Mouse (Mus musculus) Patski (cell line): Measurements from ENCODE around the gene Evpl. TPM values are rescaled to one million over a fixed set of nuclear protein-coding genes. Genes with fewer than 3 reads are reported as not detected.

Experiments used
- ATAC-seq: fragments of 100-300 bp; one replicate; pipeline ENCODE4 v1.8.0; 2021
- CTCF ChIA-PET: fragments of 350-600 bp; sonication (Branson Sonifier 250); formaldehyde crosslinking; loops from one replicate; lab custom pipeline; 2022; ENCODE audit warnings: inconsistent platforms; lab: Charles Lee
- POLR2A ChIA-PET: fragments of 350-600 bp; sonication (Branson Sonifier 250); formaldehyde crosslinking; loops from one replicate; lab custom pipeline; 2022; ENCODE audit warnings: antibody characterized with exemption, inconsistent platforms; lab: Charles Lee
- DNase-seq: peaks from one replicate; pipeline ENCODE4 v3.0.0-alpha.2; 2011; ENCODE audit warnings: low read depth, low spot score
- H3K27me3 ChIP-seq: fragments of 371-371 bp; one replicate; pipeline ENCODE4 v1.5.1; 2021
- CTCF ChIP-seq: fragments of 100-300 bp; IDR thresholded peaks from one replicate; pipeline ENCODE4 v1.5.1; 2021
- in situ Hi-C: fragments of 300-500 bp; cut with MboI; formaldehyde crosslinking; loops from 3 replicates; pipeline ENCODE4 v1.11.1; 2018; ENCODE audit warnings: low pct_unique_long_range_greater_than_20kb, mixed read lengths
- polyA plus RNA-seq: library from polyadenylated mRNA; unstranded; gene quantifications from one replicate; pipeline ENCODE4 v1.2.3, GENCODE M21; 2021

Evpl gene
- polyA plus RNA-seq, 1 experiment from 2014 or later: 0.05 TPM

DNA sequence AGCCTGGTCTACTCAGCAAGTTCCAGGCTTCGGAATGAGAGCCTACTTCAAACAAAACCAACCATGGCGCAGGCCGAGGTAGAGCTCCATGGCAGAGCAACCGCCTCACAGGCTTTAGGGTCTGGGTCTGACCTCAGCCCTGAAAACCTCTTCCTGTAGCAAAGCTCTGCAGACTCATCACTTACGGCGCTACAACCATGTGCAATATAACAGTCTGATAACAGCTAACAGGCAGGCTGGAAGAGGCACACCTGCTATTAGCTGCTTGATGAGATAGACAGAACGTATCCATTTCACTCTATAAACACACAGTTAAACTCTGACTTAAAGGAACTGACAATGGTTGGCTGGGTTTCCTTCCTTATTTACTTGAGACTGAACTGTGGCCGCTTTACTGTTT is 21.6 kb upstream of the Evpl start:
- TF ChIP-seq CTCF: no peak
- H3K27me3 ChIP-seq: no peaks in the 10 kb centered on the region
- ChIA-PET POLR2A (interaction anchor here (1.1 to 1.4 kb wide), 2 partner anchors 10 to 32 kb away, joined by 3 to 4 read pairs; no protein-coding TSS in a partner anchor), CTCF (interaction anchor here (1.3 kb wide), 1 partner anchor 8 kb away, joined by 3 read pairs; no protein-coding TSS in a partner anchor)
- in situ Hi-C loops: no loop called here
- no peak for DNase-seq
- no peak for ATAC-seq

DNA sequence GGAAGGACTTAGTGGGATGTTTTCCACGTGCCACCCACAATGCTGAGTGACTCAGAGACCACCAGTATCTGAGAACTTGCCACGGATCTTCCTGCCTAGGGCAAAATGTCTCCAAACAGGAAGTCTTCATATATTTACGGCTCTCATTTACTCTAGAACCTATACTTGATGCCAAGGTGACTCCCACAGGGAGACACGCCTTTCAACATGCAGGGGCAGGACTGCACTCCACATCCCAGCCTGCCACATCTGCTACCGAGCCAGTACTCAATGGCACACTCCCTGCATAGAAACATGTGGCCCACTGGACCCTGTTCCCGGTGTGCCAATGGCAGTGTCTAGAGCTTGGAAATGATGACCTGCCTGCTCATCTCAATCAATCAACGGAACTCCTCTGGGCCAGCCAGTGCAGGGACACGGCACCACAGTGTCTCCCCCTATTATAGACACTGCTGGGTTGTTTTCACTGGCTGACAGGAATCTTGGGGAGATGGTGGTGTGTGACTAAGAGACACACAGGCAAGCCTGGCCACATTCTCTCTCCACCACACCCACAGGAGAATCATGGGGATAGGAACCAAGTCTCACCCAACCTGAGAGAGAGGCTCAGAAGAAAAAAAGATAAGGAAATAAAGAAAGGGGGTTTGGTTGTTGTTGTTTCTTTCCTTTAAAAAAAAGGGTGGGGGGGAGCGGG is 18.3 kb upstream of the Evpl start:
- no peak for TF ChIP-seq CTCF
- CTCF ChIA-PET: interaction anchor here (1.7 to 2.8 kb wide), 2 partner anchors 12 to 30 kb away, joined by 6 to 8 read pairs; no protein-coding TSS in a partner anchor
- in situ Hi-C loops: no loop called here
- H3K27me3 ChIP-seq: no peaks in the 10 kb centered on the region
- DNase-seq (no peak), ATAC-seq (no peak)
- POLR2A ChIA-PET: no interaction called here

DNA sequence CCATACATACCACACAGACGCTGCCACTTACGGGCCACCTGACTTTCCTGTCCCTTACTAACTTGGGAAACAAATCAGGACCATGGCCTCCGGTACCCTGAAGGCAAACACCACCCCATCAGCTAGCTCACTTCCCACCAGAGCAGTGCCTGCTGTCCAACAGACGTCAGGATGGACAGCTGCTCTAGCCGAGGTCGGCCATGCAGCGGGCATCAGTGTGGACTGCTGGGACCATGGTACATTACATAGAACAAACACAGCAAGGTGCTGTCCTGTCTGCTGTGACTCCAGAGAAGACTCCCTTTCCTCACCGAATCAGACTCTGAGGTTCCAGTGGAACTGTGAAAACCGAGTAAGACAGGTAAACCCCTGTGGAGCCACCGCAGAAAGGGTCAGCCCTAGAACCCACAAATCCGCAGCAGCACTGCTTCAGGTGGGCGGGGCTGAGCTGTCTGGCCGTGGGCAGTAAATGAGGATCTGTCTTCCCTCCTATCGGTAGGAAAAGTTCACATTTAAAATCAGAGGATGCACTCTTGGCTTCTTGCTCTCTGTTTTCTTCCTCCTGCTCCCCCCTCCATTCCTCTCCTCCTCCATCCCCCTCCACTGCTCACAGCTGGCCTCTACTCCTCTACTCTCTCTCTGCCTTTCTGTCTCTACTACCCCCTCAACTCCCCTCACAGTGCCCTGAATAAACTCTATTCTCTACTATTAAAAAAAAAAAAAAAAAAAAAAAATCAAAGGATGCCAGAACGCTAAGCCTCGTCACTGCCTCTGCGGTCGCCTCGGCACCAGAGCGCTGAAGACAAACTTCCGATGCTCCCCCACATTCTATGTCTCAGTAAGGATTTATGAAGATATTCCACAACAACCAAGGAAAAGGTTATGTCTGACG is 17.5 kb upstream of the Evpl start:
- ATAC-seq (no peak), DNase-seq (no peak)
- no peaks in the 10 kb centered on the region for H3K27me3 ChIP-seq
- ChIA-PET CTCF (no interaction called here), POLR2A (no interaction called here)
- no peak for TF ChIP-seq CTCF
- in situ Hi-C loops: no loop called here

GRCm38 (mm10) chr11:116254627-116255026 is 16.8 kb upstream of the Evpl start:
- TF ChIP-seq CTCF: no peak
- H3K27me3 ChIP-seq: no peaks in the 10 kb centered on the region
- ChIA-PET CTCF (no interaction called here), POLR2A (interaction anchor here (0.6 kb wide), 1 partner anchor 323 kb away, joined by 5 read pairs; no protein-coding TSS in a partner anchor)
- DNase-seq (no peak), ATAC-seq (peak; percentile 28)
- in situ Hi-C loops: no loop called here

- DNase-seq (no peak), ATAC-seq (no peak)
- POLR2A ChIA-PET: no interaction called here
- no peak for TF ChIP-seq CTCF
- in situ Hi-C loops: no loop called here
- no peaks in the 10 kb centered on the region for H3K27me3 ChIP-seq
- CTCF ChIA-PET: no interaction called here
Measured at GRCm38 (mm10) chr11:116253076-116253600, 15.3 kb upstream of the Evpl start.

- no peak for TF ChIP-seq CTCF
- in situ Hi-C loops: no loop called here
- POLR2A ChIA-PET: no interaction called here
- CTCF ChIA-PET: interaction anchor here (0.9 to 1.1 kb wide), 5 partner anchors 8 to 43 kb away, joined by 3 to 4 read pairs (median 3); no protein-coding TSS in a partner anchor
- H3K27me3 ChIP-seq: no peaks in the 10 kb centered on the region
- ATAC-seq (no peak), DNase-seq (no peak)
Measured at GRCm38 (mm10) chr11:116250898-116251297, 13.0 kb upstream of the Evpl start.

GRCm38 (mm10) chr11:116247502-116248222 is 9.8 kb upstream of the Evpl start:
- in situ Hi-C loops: no loop called here
- no peaks in the 10 kb centered on the region for H3K27me3 ChIP-seq
- POLR2A ChIA-PET: no interaction called here
- ATAC-seq (no peak), DNase-seq (no peak)
- no peak for TF ChIP-seq CTCF
- CTCF ChIA-PET: interaction anchor here (1.4 to 3.2 kb wide), 2 partner anchors 22 to 47 kb away, joined by 4 to 9 read pairs; no protein-coding TSS in a partner anchor

DNA sequence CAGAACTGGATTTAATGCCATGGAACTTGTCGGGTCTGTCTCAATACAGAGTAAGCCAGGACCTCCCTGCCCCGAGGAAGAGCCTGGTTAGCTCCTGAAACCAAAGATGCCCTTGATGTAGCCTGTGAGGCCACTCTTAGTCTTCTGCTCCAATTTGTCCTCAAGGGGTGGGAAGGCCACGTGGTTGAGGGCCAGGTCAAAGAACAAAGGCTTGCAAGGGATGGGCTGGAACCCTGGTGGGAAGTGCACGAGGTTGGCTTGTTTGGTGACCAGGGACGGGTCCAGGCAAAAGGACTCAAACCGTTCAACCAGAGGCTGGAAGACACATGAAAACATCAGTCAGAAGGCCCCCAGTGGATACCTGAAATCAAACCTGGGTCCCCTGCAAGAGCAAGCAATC is 7.7 kb upstream of the Evpl start:
- POLR2A ChIA-PET: no interaction called here
- H3K27me3 ChIP-seq: no peaks in the 10 kb centered on the region
- CTCF ChIA-PET: no interaction called here
- DNase-seq (no peak), ATAC-seq (no peak)
- in situ Hi-C loops: no loop called here
- TF ChIP-seq CTCF: no peak

DNA sequence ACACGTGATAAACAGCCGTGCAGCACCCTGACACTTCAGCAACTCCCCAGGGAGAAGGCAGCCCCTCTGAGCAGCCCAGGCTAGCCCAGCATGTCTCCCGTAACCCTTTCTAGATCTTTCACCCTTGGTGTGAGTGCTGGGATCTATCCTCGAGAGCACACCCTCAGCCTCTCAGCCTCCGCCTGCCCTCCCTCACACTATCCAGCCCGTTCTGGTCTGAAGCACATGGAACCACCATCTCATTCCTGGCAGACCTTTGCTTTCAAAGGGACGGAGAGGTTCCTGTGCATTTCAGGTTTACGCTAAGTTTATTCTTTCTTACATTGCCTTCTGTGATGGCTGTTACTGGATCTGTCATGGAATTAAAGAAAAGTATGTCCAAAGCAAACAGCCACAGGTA is 6.7 kb upstream of the Evpl start:
- DNase-seq (no peak), ATAC-seq (no peak)
- POLR2A ChIA-PET: no interaction called here
- in situ Hi-C loops: no loop called here
- CTCF ChIA-PET: no interaction called here
- no peak for TF ChIP-seq CTCF
- no peaks in the 10 kb centered on the region for H3K27me3 ChIP-seq

- DNase-seq (no peak), ATAC-seq (no peak)
- in situ Hi-C loops: no loop called here
- POLR2A ChIA-PET: no interaction called here
- TF ChIP-seq CTCF: no peak
- H3K27me3 ChIP-seq: no peaks in the 10 kb centered on the region
- CTCF ChIA-PET: interaction anchor here (1.1 to 1.3 kb wide), 2 partner anchors 9 to 36 kb away, joined by 3 to 4 read pairs; no protein-coding TSS in a partner anchor
Measured at GRCm38 (mm10) chr11:116241744-116242235, 3.9 kb upstream of the Evpl start.
